Mouse (Mus musculus) testis, adult 2 months (tissue): ENCODE measurements around the gene Fmo6.

ENCODE experiments used
- CTCF ChIP-seq: fragments of 200-500 bp; IDR thresholded peaks from 2 replicates; pipeline ENCODE4 v1.5.1; 2012; ENCODE audit warnings: low read depth, mild to moderate bottlenecking, inconsistent platforms, low read length, moderate library complexity; ENCODE audit not compliant: control insufficient read depth, insufficient read depth, insufficient replicate concordance
- POLR2A ChIP-seq: fragments of 200-500 bp; IDR thresholded peaks from 2 replicates; pipeline ENCODE4 v1.6.1; 2012; ENCODE audit warnings: low read depth, mild to moderate bottlenecking, inconsistent platforms, low read length, moderate library complexity; ENCODE audit not compliant: control insufficient read depth

DNA sequence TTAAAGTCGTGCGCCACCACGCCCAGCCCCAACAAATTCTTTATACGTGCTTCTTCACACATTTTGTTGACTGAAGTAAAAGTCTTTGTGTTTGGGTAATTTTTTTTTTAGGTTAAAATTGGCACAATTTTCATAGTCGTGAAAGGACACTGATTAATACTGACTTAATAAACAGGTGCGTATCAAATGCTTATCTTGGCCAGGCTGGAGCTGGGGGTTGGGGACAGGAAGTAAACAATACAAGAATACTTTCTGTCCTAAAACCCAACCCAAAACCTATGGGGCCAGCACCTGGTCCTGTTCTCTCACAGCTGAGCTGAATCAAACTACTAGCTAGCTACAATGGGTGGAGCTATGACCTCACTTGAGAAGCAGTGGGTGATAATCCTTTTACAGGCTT lies 44.3 kb downstream of the Fmo6 start:
- TF ChIP-seq CTCF (no peak), POLR2A (no peak)
